ENCODE assay signal across 13 mouse cellular contexts in the genomic region with DNA sequence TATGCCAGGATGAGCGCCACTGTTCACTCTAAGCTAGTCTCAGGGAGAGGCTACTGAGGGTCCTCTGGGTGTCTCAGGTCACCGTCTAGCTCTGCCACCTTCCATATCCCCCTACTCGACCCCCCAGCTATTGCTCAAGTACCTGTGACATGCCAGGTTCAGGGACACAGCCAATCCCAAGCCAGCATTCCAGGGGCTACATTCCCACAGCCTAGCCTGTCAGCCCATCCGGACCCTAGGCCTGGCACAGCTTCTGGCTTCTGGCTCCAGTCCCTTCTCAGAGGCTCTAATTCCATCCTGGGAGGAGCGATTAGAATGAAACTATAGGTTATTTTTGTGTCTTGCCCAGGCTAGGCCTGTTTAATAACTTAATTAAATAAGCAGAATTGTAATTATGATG.
DNase-seq lines count a peak whose midpoint lies in the region; ATAC-seq and TF ChIP-seq lines count a peak whose summit lies in the region.
"Had no signal": no experiment of that assay in that cellular context is flagged by ENCODE, and none has a peak within 500 bp of the region (broad histone marks: within the 10 kb centered on the region; RNA-seq: fewer than 3 reads in every experiment).

No protein-coding gene starts in this region.

- WGBS in hindbrain, postnatal 0 days = 62% methylated on average over 5 of the region's 5 CpGs
- 72% methylated on average over 5 of the region's 5 CpGs for WGBS in hindbrain, embryonic 12.5 days
- 79% methylated on average over 5 of the region's 5 CpGs for WGBS in midbrain, embryonic 10.5 days
- 78% methylated on average over 5 of the region's 5 CpGs for WGBS in midbrain, embryonic 13.5 days
- 72% methylated on average over 5 of the region's 5 CpGs for WGBS in limb, embryonic 12.5 days
- 68% methylated on average over 5 of the region's 5 CpGs for WGBS in kidney, embryonic 14.5 days

- no peaks in the 10 kb centered on the region for H3K27me3 ChIP-seq in hindbrain, postnatal 0 days (ENCODE audit: insufficient read depth, low read length)
- H3K27me3 ChIP-seq in hindbrain, embryonic 12.5 days = no peaks in the 10 kb centered on the region
- no peaks in the 10 kb centered on the region for H3K27me3 ChIP-seq in midbrain, embryonic 10.5 days (ENCODE audit: low read depth, poor library complexity, severe bottlenecking)
- no peaks in the 10 kb centered on the region for H3K27me3 ChIP-seq in midbrain, embryonic 13.5 days
- H3K27me3 ChIP-seq in limb, embryonic 12.5 days = no peaks in the 10 kb centered on the region
- H3K27me3 ChIP-seq in kidney, embryonic 14.5 days (ENCODE audit: control insufficient read depth, insufficient read depth, low read length) = no peaks in the 10 kb centered on the region
- H3K27me3 ChIP-seq: hindbrain, embryonic 13.5 days had no signal

- no peak for DNase-seq in hindbrain, postnatal 0 days (ENCODE audit: low spot score)
- no peak for DNase-seq in midbrain, embryonic 10.5 days (ENCODE audit: low spot score)
- DNase-seq in yolk sac, embryonic 10.5 days (ENCODE audit: low spot score) = no peak
- DNase-seq: adrenal gland, adult 8-10 months; cerebellum, adult 9-10 months had no signal

- H3K4me1 ChIP-seq in hindbrain, postnatal 0 days (ENCODE audit: insufficient read depth, low read length) = 0 out of 2 replicates have a peak, but pooled peaks cover 3% of the 10 kb centered on the region
- peaks cover 4% of the 10 kb centered on the region for H3K4me1 ChIP-seq in hindbrain, embryonic 12.5 days
- no peaks in the 10 kb centered on the region for H3K4me1 ChIP-seq in midbrain, embryonic 10.5 days
- no peaks in the 10 kb centered on the region for H3K4me1 ChIP-seq in midbrain, embryonic 13.5 days (replicated peaks)
- peaks cover 15% of the 10 kb centered on the region for H3K4me1 ChIP-seq in limb, embryonic 12.5 days (replicated peaks)
- peaks cover 3% of the 10 kb centered on the region; the same call in 1 of the 2 replicates for H3K4me1 ChIP-seq in kidney, embryonic 14.5 days (ENCODE audit: control insufficient read depth, insufficient read depth, low read length)
- H3K4me1 ChIP-seq: neural tube, embryonic 12.5 days had no signal

- no peak for TF ChIP-seq CTCF in hindbrain, postnatal 0 days (IDR thresholded peaks at IDR 0.05; ENCODE audit: low read depth)

- no peaks in the 10 kb centered on the region for H3K9me3 ChIP-seq in hindbrain, postnatal 0 days (ENCODE audit: low read length)
- no peaks in the 10 kb centered on the region for H3K9me3 ChIP-seq in hindbrain, embryonic 12.5 days (replicated peaks)
- H3K9me3 ChIP-seq in midbrain, embryonic 10.5 days (replicated peaks) = no peaks in the 10 kb centered on the region
- no peaks in the 10 kb centered on the region for H3K9me3 ChIP-seq in midbrain, embryonic 13.5 days
- H3K9me3 ChIP-seq in limb, embryonic 12.5 days = no peaks in the 10 kb centered on the region
- H3K9me3 ChIP-seq in kidney, embryonic 14.5 days (ENCODE audit: control insufficient read depth, low read length) = no peaks in the 10 kb centered on the region
- H3K9me3 ChIP-seq: hindbrain, embryonic 13.5 days; megakaryocyte, embryonic 14.5 days; neural tube, embryonic 12.5 days had no signal

- peak overlapping the region; percentile 4; the same call in 1 of the 2 replicates for H3K27ac ChIP-seq in hindbrain, postnatal 0 days
- H3K27ac ChIP-seq in hindbrain, embryonic 12.5 days = no peak overlapping the region
- H3K27ac ChIP-seq in midbrain, embryonic 10.5 days (replicated peaks) = 0 out of 2 replicates have a peak overlapping the region, but pooled peaks have one; percentile 15
- H3K27ac ChIP-seq in midbrain, embryonic 13.5 days = no peak overlapping the region
- H3K27ac ChIP-seq in limb, embryonic 12.5 days = 0 out of 2 replicates have a peak overlapping the region, but pooled peaks have one; percentile 17
- H3K27ac ChIP-seq in kidney, embryonic 14.5 days (ENCODE audit: low read depth, low read length) = no peak overlapping the region
- H3K27ac ChIP-seq: hindbrain, embryonic 13.5 days; neural tube, embryonic 12.5 days had no signal

- no peak overlapping the region for H3K4me3 ChIP-seq in hindbrain, postnatal 0 days (ENCODE audit: low read length)
- H3K4me3 ChIP-seq in hindbrain, embryonic 12.5 days = no peak overlapping the region
- H3K4me3 ChIP-seq in midbrain, embryonic 10.5 days = no peak overlapping the region
- no peak overlapping the region for H3K4me3 ChIP-seq in midbrain, embryonic 13.5 days (replicated peaks)
- H3K4me3 ChIP-seq in limb, embryonic 12.5 days (replicated peaks) = no peak overlapping the region
- H3K4me3 ChIP-seq in kidney, embryonic 14.5 days (ENCODE audit: low read length) = no peak overlapping the region
- H3K4me3 ChIP-seq: erythroblast, embryonic 14.5 days; hindbrain, embryonic 13.5 days; megakaryocyte, embryonic 14.5 days; neural tube, embryonic 12.5 days had no signal

- ATAC-seq in hindbrain, postnatal 0 days = peak; percentile 25; the same call in 1 of the 2 replicates
- ATAC-seq in hindbrain, embryonic 12.5 days (ENCODE audit: low FRiP score) = no peak
- ATAC-seq in midbrain, embryonic 13.5 days = no peak
- no peak for ATAC-seq in limb, embryonic 12.5 days (ENCODE audit: insufficient number of reproducible peaks, insufficient read depth, low FRiP score, low TSS enrichment, low read depth)
- no peak for ATAC-seq in kidney, embryonic 14.5 days (ENCODE audit: low FRiP score, low TSS enrichment)

- H3K9ac ChIP-seq in hindbrain, postnatal 0 days (replicated peaks; ENCODE audit: low read length) = no peak overlapping the region
- H3K9ac ChIP-seq in hindbrain, embryonic 12.5 days = no peak overlapping the region
- no peak overlapping the region for H3K9ac ChIP-seq in midbrain, embryonic 13.5 days (replicated peaks)
- H3K9ac ChIP-seq in limb, embryonic 12.5 days (replicated peaks) = no peak overlapping the region
- H3K9ac ChIP-seq in kidney, embryonic 14.5 days (ENCODE audit: low read depth, low read length) = no peak overlapping the region
- H3K9ac ChIP-seq: hindbrain, embryonic 13.5 days; neural tube, embryonic 12.5 days had no signal

- no peaks in the 10 kb centered on the region for H3K36me3 ChIP-seq in hindbrain, postnatal 0 days (ENCODE audit: insufficient read depth, low read length)
- H3K36me3 ChIP-seq in hindbrain, embryonic 12.5 days = no peaks in the 10 kb centered on the region
- H3K36me3 ChIP-seq in midbrain, embryonic 10.5 days = no peaks in the 10 kb centered on the region
- no peaks in the 10 kb centered on the region for H3K36me3 ChIP-seq in midbrain, embryonic 13.5 days
- H3K36me3 ChIP-seq in limb, embryonic 12.5 days = no peaks in the 10 kb centered on the region
- H3K36me3 ChIP-seq in kidney, embryonic 14.5 days (ENCODE audit: control insufficient read depth, insufficient read depth, low read length) = no peaks in the 10 kb centered on the region
- H3K36me3 ChIP-seq: hindbrain, embryonic 13.5 days; neural tube, embryonic 12.5 days had no signal

- no peak overlapping the region for H3K4me2 ChIP-seq in hindbrain, postnatal 0 days (ENCODE audit: low read depth, low read length)
- H3K4me2 ChIP-seq in hindbrain, embryonic 12.5 days (replicated peaks) = no peak overlapping the region
- no peak overlapping the region for H3K4me2 ChIP-seq in midbrain, embryonic 13.5 days (replicated peaks)
- no peak overlapping the region for H3K4me2 ChIP-seq in limb, embryonic 12.5 days
- no peak overlapping the region for H3K4me2 ChIP-seq in kidney, embryonic 14.5 days (replicated peaks; ENCODE audit: low read depth, low read length)
- H3K4me2 ChIP-seq: hindbrain, embryonic 13.5 days; neural tube, embryonic 12.5 days had no signal

Comparison
In these comparisons a context has a peak if more than half of its experiments do, and no peak if none do; other contexts are left out.
1. H3K27ac ChIP-seq: peak in hindbrain, postnatal 0 days (single experiment), midbrain, embryonic 10.5 days (single experiment) and limb, embryonic 12.5 days (single experiment); none in hindbrain, embryonic 12.5 days (single experiment), midbrain, embryonic 13.5 days (single experiment) and kidney, embryonic 14.5 days (single experiment).